Mouse (Mus musculus): ENCODE results near the gene Lipe.
"Not testable (repeated sequence)": the region's sequence is repeated elsewhere in the genome, so short reads cannot be mapped to it uniquely, and the experiment has no call there.

Gene Lipe

DNA sequence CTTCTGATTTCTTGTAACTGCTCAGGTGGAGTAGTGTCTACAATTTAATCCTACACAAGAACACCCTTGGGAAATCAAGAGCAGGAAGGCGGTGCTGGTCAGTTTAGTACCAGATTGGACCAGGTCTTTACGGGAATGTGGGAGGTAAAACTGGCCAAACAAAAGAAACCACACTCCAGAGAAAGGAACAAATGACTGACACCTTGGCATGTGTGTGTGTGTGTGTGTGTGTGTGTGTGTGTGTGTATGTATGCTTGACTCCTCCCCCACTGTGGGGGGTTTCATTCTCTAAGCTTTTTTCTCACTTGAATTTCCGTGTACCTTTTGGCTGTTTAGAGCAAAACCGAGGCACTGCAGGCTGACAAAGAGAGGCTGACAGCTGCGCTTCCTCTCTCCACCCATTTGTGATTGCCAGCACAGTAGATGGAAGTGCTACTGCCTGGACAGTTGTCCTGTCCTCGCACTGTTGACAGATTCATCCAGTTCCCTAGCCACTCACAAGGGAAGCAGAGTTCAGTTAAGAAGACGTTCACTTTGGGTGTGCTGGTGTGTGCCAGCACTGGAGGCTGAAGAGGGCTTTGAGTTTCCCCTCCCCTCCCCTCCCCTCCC lies 14.4 kb upstream of the Lipe start, which contains the start of gene Cxcl17:
Cxcl17 (minus strand) TSS at position 54 of the 609 bp plus-strand sequence.
- no peak for DNase-seq (ENCODE audit: low spot score)

DNA sequence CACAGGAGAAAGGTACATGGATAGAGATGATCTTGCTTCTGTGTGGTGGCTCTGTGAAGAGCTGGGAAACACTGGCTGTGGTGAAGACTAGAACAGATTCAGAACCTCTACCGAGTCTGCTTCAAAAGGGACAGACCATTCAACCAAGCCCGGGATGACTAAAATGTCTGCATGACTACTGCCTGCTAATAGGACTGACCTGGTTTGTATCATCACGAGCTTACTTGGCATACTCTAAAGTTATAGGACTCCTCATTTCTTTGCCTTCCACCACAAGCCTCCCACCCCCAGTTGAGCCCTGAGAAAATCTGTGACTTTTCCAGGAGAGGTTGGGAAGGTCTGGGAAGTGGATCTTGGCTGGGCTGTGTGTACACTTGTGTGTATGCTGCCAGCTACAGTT lies 13.4 kb upstream of the Lipe start:
- DNase-seq (ENCODE audit: low spot score), result no peak

DNA sequence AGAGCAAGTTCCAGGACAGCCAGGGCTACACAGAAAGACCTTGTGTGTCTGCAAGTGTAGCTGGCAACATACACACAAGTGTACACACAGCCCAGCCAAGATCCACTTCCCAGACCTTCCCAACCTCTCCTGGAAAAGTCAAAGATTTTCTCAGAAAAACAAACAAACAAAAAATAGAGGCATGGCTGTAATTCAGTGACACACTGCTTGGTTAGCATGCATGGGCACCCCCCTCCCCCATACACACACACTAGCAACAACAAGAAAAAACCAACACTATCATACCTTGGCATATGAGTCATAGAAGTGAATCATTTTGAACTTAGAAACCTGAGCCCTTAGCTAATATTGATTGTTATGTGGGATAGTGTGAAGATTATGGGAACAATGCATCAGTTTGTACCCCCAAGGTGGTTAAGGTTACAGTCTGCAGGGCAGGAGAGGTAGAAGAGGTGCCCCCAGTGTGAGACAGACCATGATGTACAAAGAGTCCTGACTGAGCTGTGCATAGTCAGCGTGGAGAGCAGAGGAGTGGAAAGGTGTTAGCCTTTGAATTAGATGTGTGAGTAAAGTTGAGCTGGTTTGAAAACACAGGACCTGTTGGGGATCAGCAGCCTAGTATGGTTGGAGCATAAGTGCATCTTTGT lies 12.6 kb upstream of the Lipe start:
- DNase-seq (ENCODE audit: low spot score), result no peak

DNA sequence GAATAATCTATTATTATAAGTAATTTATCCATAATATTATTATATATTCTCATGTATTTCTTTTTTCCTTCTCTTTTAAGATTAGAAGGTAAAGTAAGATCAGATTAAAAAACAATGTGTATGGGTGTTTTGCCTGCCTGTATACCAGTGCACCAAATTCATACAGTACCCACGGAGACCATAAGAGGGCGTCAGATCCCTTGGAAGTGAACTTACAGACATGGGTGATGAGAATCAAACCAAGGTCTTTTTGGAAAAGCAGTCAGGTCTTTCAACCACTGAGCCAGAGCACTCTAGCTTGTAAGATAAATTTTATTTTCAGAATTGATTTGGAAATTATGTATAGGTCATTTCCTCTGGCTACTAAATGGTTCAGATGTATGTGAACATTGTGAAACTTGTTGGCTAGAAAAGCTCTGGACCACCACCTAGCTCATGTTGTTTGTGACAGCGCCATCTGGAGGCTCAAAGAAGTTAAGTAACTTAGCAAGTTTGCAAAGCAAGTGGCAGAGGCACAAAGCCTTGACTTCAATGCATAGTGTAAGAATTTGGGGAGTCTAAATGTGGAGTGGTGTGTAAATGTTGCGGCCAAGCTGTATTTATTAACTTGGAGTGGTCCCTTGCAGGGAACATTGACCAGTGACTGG lies 10.7 kb upstream of the Lipe start:
- DNase-seq (ENCODE audit: low spot score), result no peak

DNA sequence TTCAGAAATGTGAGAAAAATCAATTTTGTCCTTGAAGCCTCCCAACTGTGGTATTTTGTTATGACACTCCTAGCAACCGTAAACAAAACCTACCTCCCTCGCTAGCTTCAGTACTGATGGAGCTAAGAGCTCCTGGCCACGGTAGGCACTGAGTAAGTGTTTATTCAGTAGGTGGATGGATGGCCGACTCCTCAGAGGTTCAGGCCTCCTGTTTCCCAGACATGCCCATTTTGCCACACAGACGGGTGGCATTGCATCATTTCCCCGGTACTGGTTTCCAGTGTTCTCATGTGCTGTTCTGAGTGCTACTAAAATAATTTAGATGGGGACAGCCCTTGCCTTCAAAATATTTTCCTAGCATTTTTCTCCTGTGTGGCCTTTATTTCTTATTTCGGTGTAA lies 8.0 kb upstream of the Lipe start:
- no peak for DNase-seq (ENCODE audit: low spot score)

DNA sequence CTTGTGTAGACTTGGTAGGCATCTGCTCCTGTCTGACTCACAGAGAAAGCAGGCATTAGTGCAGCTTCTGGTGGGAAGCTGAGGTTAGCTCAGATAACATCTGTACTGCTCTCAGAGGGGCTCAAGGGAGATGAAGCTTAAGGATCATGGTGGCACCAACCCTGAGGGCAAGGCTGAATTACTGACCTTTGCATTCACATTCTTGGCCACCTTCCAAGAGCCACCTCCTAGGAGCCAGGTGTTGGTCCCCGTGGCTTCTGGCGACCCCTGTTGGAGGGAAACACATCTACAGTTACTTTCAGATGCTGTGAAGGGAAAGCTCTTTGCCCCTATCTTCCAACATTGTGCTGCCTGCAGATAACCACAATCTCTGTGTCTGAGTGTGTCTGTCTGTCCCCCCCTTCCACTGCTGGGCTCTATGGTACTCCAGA lies 4.2 kb upstream of the Lipe start:
- peak; percentile 54 for DNase-seq (ENCODE audit: low spot score)

DNA sequence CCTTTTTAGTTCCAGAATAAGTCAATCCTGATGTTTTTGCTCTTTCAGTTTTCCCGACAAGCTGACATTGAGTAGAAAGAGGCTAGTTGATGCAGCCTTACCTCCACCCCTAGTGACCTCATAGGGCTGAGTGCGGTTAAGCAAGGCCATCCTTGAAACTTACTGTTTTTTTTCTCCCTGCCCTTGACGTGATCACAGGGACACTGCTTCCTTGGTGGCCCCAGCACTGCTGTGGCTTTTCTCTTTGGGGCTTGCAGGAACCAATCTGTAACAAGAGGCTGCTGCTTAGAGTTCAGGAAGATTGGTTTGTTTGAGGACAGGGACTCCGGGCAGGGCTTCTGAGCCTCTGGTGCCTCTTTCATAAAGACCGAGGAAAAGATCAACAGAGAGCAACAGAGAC lies 3.5 kb upstream of the Lipe start:
- DNase-seq (ENCODE audit: low spot score), result no peak

DNA sequence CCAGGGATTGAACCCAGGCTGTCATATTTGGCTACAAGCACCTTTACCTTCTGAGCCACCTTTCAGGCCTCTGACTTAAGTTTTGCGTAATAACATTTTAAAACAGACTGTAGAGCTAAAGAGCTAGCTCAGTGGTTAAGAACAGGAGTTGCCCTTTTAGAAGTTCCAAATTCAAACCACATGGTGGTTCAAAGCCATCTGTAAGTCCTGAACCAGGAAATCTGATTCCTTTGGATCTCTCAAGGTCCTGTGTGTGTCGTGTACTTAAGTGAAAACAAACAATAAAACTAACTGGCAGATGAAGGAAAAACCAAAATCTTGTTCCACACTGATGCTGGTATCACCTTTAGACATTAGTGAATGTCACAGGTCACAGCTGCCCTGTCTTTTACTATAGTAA lies 3.0 kb upstream of the Lipe start:
- no peak for DNase-seq (ENCODE audit: low spot score)

DNA sequence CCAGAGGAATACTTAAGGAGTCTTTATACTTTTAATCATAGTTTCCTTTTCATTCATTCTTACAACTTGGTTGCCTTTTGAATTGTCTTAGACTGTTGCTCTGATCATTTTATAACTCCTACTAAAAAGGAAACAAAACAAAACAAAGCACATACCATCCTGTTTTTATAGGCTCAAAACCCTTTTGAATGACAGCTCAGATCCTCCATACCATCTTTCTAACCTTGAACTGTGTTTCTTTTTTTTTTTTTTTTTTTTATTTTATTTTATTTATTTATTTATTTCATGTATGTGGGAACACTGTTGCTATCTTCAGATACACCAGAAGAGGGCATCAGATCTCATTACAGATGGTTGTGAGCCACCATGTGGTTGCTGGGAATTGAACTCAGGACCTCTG lies 518 bp upstream of the Lipe start:
- DNase-seq (ENCODE audit: low spot score), result not testable (repeated sequence)

DNA sequence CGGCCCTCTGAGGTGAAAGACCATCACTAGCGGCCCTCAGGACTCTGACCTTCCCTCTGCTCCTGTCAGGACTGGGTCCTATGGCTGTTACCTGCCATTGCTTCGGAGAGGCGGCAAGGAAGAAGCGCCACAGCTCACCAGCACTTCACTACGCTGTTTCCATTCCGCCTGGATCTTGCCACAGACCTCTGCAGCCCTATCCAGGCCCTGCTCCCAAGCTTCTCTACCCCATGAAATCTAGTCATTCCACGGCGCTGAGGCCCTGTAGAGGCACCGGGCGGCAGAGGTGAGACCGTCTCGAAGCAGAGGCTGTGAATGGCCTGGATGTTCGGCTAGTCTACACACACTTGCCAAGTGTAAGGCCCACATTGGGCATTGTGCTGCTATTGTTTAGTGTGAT lies 1.9 kb downstream of the Lipe start:
- no peak for DNase-seq (ENCODE audit: low spot score)

DNA sequence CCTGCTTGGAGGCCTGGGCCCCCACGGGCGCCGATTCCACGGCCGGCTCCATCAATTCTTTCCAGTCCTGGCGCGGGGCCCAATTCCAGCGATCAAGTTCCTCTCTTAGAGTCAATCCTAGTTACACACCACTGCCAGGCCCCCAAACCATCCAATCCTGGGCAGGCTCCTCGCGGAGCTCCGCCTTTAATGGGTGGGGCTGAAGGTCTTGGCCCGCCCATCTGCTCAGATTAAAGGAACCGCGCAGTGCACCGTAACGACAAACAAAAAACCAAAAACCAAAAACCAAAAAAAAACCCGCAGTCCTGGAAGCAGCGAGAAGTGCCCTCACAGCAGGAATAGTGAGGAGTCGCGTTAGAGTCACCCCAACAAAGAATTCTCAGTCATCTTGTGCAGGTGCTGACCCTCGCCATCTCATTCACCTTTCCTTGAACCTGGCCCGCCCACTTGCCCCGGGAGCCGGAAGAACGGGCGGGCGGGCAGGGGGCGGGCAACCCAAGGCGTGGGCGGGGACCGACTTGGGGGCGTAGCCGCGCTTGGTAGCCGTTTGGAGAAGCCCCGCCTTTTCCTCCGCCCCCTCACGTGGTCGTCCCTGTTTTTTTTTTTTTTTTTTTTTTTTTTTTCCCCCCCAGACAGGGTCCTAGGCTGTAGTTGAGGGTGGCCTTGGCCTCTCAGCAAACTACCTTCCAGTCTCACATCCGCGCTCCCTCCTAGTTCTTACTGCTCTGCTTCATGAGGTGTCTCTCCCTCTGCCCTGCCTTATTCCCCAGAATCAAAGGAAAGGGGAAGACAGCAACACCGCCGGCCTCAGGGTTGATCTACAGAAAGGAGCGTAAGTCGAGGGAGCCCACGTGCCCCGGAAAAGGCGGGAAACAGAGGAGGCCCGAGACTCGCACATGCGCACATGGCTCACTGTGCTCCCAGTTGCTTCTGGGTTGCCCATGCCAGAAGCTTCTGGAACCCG lies 2.7 kb downstream of the Lipe start:
- DNase-seq (ENCODE audit: low spot score), result peak; percentile 92

DNA sequence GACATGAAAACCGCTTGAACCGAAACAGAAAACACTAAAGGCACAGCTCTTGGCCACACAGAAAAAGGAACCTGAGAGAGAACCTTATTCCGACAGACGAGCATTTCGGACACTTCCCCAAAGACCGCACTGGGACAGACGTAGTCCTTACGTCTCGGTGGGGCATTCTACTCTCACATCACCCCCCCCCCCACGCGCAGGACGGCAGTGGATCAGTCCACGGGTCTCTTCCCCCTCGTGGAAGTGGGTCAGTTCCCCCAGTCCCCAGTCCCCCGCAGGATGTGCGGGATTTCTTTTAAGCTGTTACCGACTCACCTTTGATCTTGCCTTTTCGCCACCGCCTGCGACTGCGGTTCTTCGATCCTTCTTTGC lies 3.3 kb downstream of the Lipe start:
- no peak for DNase-seq (ENCODE audit: low spot score)

DNA sequence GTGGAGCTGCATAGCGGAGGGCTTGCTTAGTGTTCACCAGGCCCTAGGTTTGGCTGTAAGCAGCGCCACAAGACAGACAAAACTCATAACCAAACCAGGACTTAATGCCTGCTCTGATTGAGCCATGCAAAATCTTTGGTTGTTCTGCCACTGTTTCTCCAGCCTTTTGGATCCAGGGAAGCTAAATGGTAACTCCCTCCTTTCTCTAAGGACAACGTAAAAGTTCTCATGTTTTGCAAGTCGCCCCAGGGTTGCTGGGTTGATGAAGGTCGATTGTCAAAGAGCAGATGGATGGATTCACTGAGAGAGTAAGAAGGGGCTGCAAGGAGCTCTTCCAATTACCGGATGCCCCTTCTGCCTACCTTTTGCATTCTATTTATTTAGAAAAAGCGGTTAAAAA lies 3.8 kb downstream of the Lipe start:
- DNase-seq (ENCODE audit: low spot score), result no peak

DNA sequence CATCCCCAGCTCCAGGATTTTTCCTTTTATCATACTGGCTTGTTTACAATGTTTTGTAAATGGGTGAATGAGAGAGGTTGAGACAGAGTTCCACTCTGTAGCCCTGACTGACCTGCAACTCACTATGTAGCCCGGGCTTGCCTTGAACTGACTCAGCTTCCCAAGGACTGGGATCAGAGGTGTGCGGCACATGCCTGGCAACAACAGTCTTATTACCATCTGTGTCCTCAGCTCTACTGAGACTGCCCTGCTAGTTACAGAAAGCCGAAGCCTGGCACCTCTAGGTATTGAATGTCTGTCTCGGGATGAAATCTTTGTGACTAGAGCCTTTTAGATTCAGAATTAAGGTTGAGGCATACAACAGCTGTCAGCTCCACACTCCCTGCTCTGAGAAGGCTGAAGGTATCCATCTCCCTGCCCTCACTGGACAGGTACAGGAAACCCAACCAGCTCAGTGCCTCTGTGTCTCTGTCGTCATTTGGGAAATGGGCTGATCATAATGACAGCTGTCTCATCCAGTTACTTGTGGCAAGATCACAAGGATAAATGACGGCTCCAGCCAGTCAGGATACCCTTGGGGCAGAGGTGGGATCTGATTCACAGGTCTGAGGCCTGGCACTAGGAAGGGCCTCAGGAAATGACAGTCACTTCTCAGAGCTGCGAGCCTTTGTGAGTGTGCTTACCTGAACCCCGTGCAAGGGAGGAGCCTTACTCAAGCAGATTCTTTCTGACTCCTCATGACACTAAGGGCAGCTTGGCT lies 4.9 kb downstream of the Lipe start:
- DNase-seq (ENCODE audit: low spot score), result no peak

DNA sequence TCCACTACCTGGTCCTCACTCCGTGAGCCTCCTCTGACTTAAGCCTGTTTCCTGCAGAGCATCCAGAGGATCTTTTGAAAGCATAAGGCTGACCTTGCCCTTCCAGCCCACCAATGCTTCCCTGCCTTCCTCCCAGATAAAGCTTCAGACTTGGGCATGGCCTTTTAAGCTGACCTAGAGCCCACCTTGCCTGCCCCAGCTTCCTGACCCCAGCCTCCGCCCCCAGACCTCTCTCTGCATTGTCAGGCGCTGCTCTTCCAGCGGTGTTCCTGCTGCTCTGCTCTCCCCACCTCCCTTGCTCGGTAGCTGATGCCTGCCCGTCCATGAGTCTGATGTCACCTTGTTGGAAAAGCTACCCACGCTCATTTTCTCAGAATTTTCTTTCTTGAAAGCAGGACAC lies 5.7 kb downstream of the Lipe start:
- no peak for DNase-seq (ENCODE audit: low spot score)

DNA sequence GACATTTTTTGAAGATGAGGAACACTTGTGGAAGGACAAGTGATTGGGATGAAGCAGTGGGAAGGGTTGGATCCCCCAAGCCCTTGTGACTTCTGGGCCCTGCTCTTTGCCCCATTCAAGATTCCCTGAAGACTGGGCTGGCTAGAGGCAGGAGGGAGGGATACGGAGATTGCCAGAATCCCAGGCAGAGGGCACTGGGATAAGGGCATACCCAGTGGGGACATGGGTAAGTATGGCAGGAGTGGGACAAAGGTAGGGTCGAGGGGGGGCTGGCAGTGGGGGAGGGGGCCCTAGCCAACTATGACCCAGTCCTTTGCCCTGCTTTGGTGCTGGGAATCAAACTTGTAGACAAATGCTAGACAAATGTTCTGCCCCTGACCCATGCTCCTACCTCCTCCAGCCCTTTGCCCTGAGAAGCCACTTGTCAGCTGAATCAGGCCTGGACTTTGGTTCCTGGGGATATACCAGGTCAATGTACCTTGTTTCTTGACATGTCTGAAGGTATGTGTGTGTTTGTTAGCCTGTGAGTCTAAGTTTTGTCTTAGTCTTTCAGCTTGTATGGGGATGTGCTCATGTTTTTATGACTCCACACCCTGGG lies 6.6 kb downstream of the Lipe start:
- DNase-seq (ENCODE audit: low spot score), result no peak

DNA sequence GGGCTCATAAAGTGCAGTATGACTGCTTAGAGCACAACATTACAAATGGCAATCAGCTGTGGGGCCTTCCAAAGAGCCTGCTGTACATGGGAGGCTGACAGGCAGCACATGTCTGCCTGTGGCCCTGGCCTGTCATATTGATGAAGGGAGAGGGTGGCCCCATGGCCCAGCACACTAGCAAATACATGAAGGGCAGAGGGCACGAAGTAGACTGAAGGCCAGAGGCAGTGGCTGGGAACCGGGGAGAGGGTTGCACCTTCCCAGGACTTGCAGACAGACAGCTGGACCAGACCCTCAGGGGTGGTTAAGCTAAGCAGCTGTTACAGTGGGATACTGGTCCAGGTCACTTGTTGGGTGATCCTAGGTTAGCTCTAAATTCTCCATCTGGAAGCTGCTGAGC lies 7.5 kb downstream of the Lipe start:
- no peak for DNase-seq (ENCODE audit: low spot score)

DNA sequence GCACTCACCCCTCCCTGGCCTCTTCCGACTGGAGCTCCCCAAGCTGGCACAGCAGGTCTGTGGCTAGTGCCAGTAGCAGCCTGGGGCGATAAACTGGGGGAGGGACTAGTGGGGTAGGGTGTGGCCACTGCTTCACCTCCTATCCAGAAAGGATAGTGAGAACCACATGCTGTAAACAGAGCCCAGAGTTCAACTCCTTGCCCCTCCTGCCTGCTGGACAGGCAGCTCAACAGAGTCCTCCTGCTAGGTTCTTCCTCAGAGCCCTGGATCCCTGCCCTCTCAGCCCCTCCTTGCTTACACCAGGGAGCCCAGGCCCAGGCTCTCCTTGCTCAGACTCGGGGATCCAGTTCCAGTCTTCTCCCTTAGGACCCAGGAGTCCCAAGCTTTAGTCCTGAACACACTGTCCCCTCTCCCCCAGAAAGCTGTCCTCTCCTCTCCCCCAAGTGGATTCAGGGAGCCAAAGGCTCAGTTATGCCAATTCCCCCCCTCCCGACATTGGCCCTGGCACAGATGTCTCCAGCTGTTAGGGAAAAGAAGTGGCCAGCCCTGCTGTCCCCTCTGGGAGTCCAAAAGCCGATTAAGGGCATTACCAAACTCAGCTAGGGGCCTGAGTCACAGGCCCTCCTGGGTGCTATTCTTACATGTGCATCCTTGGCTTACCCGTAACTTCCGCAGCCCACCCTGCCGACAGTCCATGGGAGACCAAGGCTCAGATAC lies 8.3 kb downstream of the Lipe start:
- DNase-seq (ENCODE audit: low spot score), result peak; percentile 67

DNA sequence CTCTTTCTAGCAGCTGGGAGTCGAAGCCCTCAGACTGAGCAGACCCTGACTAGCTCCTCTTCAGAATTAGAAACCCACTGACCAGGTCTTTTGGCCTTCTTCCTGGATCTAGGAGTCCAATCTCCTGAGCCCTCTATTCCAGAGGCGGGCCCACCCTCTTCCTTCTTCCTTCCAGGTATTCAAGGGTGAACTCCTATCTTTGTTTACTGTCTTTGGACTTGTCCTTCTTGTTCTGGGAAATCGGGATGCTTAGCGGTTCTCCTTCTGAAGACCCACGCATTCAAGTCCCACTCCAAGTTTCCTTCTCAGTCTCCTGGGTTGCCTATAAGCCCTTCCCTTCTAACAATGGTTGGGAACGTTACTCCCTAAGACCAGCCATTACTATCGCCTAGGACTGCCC lies 9.6 kb downstream of the Lipe start:
- DNase-seq (ENCODE audit: low spot score), result no peak

DNA sequence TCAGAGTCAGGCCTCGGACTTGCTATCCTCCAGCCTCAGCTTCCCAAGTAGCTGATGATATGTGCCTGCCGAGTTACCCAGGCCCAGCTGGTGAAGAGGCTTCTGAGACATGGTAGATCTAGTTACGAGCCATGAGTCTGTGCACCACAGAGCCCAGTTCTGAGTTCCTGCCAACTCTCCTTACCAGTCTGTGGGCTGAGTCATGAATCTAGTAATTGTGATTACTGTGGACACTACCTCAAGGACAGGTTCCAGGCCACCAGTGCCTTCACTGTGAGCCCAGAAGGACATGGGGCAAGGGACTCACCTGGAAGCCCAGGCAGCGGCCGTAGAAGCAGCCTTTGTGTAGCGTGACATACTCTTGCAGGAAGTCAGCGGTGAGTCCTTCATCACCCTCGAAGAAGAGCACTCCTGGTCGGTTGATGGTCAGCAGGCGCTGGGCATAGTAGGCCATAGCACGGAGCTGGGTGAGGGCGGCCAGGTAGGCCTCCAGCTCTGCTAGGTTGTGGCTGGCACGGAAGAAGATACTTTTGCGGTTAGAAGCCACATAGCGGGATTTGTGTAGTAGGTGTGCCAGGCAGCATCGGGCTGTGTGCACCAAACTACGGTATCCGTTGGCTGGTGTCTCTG lies 10.6 kb downstream of the Lipe start:
- no peak for DNase-seq (ENCODE audit: low spot score)

Data from c-Kit-positive CD71-positive TER-119-positive erythroid progenitor cells, embryonic 14.5 days (primary cell).